Mouse (Mus musculus): Measurements from ENCODE around the gene Aldh3a2. TPM values are rescaled to one million over a fixed set of nuclear protein-coding genes. Genes with fewer than 3 reads are reported as not detected.

Aldh3a2 gene
- polyA plus RNA-seq (2017; shearing (Covaris generic)) = 62.6 TPM

DNA sequence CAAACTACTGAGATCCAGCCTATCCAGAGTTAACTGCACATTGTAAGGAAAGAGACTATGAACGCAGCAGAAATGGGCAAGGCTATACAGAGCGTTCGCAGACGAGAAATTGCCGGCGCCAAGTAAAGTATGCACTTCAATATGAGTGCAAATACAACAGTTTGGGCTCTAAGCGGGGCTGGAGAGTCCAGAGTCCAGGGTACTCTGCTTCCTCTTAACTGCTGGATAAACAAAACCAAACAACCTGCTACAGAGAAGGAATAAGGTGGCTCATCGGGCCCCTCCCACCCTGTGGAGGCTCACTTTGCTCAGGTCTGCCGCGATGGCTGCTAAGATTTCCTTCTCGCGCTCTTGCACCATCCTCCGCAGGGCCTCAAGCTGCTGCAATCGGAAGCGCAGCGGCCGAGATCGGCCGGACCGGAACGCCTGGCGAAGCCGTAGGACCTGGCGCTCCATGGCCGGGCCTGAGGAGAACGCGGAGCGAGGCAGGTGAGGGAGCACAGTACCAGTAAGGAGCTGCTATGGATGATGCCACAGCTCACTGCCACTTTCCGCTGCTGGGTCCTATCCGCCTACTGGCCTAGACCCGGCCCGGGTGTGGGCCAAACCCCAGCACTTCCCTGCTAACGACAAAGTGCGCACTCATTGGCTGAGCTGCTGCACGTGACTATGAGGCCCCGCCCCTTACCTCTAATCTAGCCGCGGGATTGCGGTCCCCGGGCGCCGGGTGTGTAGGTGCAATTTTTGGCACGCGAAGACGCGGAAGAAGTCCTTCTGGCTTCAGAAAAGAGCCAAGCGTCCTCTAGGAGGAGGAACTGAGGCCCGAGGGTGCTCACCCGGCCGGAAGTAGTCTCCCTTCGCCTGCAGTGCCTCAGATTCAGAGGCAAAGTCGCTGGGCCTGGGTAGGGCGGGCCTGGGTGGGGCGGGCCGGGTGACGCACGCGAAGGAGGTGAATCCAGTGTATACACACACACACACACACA lies at the start of gene Aldh3a2:
Aldh3a2 (minus strand) TSS at position 914 of the 983 bp plus-strand sequence.

DNA sequence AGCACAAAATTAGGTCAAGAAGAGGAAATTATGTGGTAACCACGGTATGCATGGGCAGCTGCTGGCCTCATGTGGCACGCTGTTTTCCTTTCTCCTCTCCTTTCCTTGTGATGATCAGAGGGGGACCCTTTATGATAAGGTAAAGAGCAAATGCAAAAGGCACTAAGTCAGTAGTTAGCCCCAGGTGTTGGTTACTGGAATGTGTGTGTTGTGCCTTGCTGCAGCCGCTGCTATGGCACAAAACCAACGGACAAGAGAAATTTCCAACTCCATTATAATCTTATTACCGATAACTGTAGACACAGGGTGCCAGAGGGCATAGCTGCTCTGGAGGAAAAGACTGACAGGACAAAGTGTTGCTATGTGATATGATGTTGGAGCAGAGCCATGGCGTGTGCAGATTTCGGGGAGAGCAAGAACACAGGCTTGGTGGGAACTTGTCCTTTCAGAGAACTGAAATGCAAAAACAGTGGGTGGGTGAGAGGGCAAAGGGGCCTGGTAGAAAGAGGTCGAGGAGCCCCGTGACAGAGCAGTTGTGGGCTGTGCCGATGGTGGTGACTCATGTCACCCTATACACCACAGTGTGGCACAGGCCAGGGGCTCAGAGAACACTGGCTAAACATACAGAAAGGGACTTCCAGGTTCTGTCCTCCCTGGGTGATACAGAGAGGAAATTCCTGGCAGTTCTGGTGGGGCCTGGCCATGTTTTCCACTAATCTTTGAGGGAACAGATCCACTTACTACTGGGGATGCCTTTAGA lies 59.6 kb downstream of the Aldh3a2 start, which contains the start of gene Aldh3a1:
Aldh3a1 (plus strand) TSS at position 51 of the 760 bp plus-strand sequence.

DNA sequence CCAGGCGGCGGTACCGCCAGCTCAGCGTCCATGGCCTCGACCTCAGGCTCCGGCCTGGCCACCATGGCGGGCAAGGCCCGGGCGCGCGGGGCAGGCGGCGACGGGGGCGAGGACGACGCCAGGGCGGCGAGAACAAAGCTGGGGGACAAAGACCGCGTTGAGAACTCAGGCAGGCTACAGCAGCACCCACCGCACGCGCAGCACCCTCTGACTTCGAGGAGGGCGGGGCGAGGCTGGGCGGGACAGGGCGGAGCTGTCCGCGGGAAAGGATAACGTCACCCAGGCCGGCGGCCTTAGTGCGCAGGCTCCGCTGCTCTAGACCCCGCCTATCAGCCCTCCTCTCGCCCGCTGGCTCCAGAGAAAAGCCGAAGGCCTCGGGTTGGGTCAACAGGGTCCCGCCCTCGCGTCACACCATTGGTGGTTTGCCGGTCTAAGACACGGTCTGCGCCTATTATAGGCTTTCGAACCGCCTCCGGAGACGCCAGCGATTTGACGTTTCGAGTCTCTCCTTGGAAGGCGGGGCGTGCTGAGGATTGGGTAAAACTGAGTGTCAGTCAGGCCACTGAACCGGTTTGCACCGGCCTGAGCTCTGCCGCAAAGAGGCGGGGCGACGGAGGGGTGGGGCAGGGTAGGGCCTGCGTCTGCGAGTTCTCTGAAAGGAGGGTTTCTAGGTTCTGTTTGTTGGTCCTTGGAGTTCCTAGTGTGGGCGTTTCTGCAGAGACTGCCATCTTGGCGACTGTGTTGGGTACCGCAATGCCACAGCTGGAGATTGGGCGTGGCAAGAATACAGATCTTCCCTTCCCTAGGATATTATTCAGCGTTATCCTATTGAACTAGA lies 92.2 kb downstream of the Aldh3a2 start, which contains the start of gene Usp22:
Usp22 (minus strand) TSS at position 235 of the 838 bp plus-strand sequence.

Other genes with a start within 250 kb of the Aldh3a2 start
- not detected for gene Kcnj12, start 244.9 kb downstream of the Aldh3a2 start, polyA plus RNA-seq (2017; shearing (Covaris generic))
- 77.9 TPM for gene Tnfrsf13b, start 140.7 kb downstream of the Aldh3a2 start, polyA plus RNA-seq (2017; shearing (Covaris generic))
- gene Usp22, start 92.4 kb downstream of the Aldh3a2 start, polyA plus RNA-seq (2017; shearing (Covaris generic)) = 26.0 TPM
- gene Aldh3a1, start 59.9 kb downstream of the Aldh3a2 start, polyA plus RNA-seq (2017; shearing (Covaris generic)) = not detected
- not detected for gene Slc47a2, start 75.4 kb upstream of the Aldh3a2 start, polyA plus RNA-seq (2017; shearing (Covaris generic))
- gene Slc47a1, start 110.9 kb upstream of the Aldh3a2 start, polyA plus RNA-seq (2017; shearing (Covaris generic)) = not detected
- not detected for gene Rnf112, start 186.7 kb upstream of the Aldh3a2 start, polyA plus RNA-seq (2017; shearing (Covaris generic))
- not detected for gene Mfap4, start 218.0 kb upstream of the Aldh3a2 start, polyA plus RNA-seq (2017; shearing (Covaris generic))
- 37.7 TPM for gene Mapk7, start 226.9 kb upstream of the Aldh3a2 start, polyA plus RNA-seq (2017; shearing (Covaris generic))
- 3.6 TPM for gene B9d1, start 237.7 kb upstream of the Aldh3a2 start, polyA plus RNA-seq (2017; shearing (Covaris generic))